25 mouse cellular contexts compared by ENCODE assay signal in genomic region chr12:39645581-39645980, GRCm38 (mm10).
"Had no signal": no experiment of that assay in that cellular context is flagged by ENCODE, and none has a peak within 500 bp of the region (broad histone marks: within the 10 kb centered on the region; RNA-seq: fewer than 3 reads in every experiment).

No protein-coding gene starts in this region.

- H3K27ac ChIP-seq: heart, embryonic 10.5 days; hindbrain, embryonic 10.5 days; hindbrain, embryonic 12.5 days; hindbrain, embryonic 14.5 days; intestine, embryonic 15.5 days; layer of hippocampus, adult 2 months; left cerebral cortex, adult 2 months; limb, embryonic 10.5 days; limb, embryonic 12.5 days had no signal

- DNase-seq: gastrocnemius, postnatal 10 days; gastrocnemius, postnatal 25 days; heart, adult 18-20 months; heart, postnatal 10 days; heart, postnatal 4 days; kidney, adult 18-20 months; kidney, adult 8-10 months; kidney, postnatal 10 days; kidney, postnatal 25 days; kidney, postnatal 4 days; liver had no signal

- H3K4me3 ChIP-seq: heart, embryonic 10.5 days; heart, embryonic 12.5 days; hindbrain, embryonic 10.5 days; hindbrain, embryonic 12.5 days; intestine, embryonic 15.5 days; layer of hippocampus, adult 2 months; left cerebral cortex, adult 2 months; limb, embryonic 10.5 days; limb, embryonic 12.5 days had no signal

- H3K9me3 ChIP-seq: heart, embryonic 10.5 days; heart, embryonic 12.5 days; hindbrain, embryonic 10.5 days; hindbrain, embryonic 12.5 days; intestine, embryonic 15.5 days; limb, embryonic 10.5 days; limb, embryonic 12.5 days had no signal

- ATAC-seq: hindbrain, embryonic 16.5 days; inflammation-experienced regulatory T-cells, adult 6 months; intestine, embryonic 15.5 days; intestine, postnatal 0 days had no signal

- H3K4me1 ChIP-seq: heart, embryonic 10.5 days; heart, embryonic 12.5 days; hindbrain, embryonic 10.5 days; hindbrain, embryonic 12.5 days; intestine, embryonic 15.5 days; limb, embryonic 10.5 days; limb, embryonic 12.5 days had no signal

- H3K27me3 ChIP-seq: heart, embryonic 12.5 days; hindbrain, embryonic 12.5 days; intestine, embryonic 15.5 days; limb, embryonic 12.5 days had no signal

- H3K4me2 ChIP-seq: heart, embryonic 12.5 days; hindbrain, embryonic 12.5 days; hindbrain, embryonic 14.5 days; intestine, embryonic 15.5 days; limb, embryonic 12.5 days; liver, embryonic 11.5 days had no signal

- H3K36me3 ChIP-seq: heart, embryonic 10.5 days; heart, embryonic 12.5 days; hindbrain, embryonic 10.5 days; hindbrain, embryonic 12.5 days; intestine, embryonic 15.5 days; limb, embryonic 10.5 days; limb, embryonic 12.5 days had no signal

- H3K9ac ChIP-seq: heart, embryonic 12.5 days; hindbrain, embryonic 12.5 days; hindbrain, embryonic 14.5 days; intestine, embryonic 15.5 days; limb, embryonic 12.5 days had no signal
